Mouse (Mus musculus) lung, postnatal 0 days (tissue): ENCODE data around the gene Spns3.

Source experiments
- CTCF ChIP-seq: IDR thresholded peaks from 2 replicates; pipeline ENCODE4 v1.5.1; 2016; ENCODE audit warnings: antibody characterized with exemption, mild to moderate bottlenecking
- EP300 ChIP-seq: IDR thresholded peaks from 2 replicates; pipeline ENCODE4 v1.6.1; 2016; ENCODE audit warnings: antibody characterized with exemption, mild to moderate bottlenecking, control low read depth

DNA sequence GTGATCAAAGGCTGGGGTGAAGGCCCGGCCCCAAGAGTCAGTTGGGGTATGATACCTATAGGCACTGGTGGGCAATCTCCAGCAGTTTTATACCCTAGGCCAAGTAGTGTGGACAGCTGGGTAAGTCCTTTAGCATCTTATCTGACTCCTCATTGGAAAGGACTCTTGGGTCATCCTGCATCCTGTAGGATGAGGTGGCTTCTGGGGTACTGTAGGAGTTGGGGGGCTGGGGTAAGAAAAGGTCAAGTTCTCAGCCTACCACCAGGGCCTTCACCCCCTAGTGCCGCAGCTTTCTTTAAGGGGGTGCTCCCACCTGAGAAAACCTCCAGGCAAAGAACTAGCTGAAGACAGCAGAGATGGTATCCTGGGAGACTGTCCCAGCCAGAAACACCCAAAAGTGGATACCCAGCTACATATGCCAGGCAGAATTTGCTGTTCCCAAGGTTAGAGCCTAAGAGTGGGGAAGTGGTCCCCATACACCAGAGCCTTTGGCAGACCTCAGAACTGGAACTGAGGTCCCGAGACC is 98.1 kb downstream of the Spns3 start:
- TF ChIP-seq CTCF (no peak), EP300 (no peak)
